Mouse (Mus musculus) granulocyte monocyte progenitor cell, adult 5-6 weeks (primary cell): ENCODE results near the gene Lig1. TPM values are rescaled to one million over a fixed set of nuclear protein-coding genes. Genes with fewer than 3 reads are reported as not detected.
A peak's percentile ranks its signal among the peaks of the same experiment; 100 is the strongest.

Experiments
- ATAC-seq: replicated peaks from 2 replicates; pipeline ENCODE4 v1.8.0; 2016; ENCODE audit warnings: mild to moderate bottlenecking, moderate TSS enrichment, inconsistent platforms; ENCODE audit not compliant: poor library complexity, severe bottlenecking
- total RNA-seq, 2 experiments: library from RNA; stranded (forward) in 1 of 2; stranded (reverse) in 1 of 2; fragments of 200-712, 200-1000 nt in 1 of 2; fragments of >200 nt in 1 of 2; fragmentation: Nextera tagmentation in 1 of 2; gene quantifications; 2 replicates each; pipeline ENCODE4 v1.2.3; 2014 to 2017

The Lig1 gene
- total RNA-seq (2014; fragmentation: Nextera tagmentation), result 152 and 196 TPM in 2 replicates
- 70.0 and 89.5 TPM in 2 replicates for total RNA-seq (2017)

GRCm38 (mm10) chr7:13277081-13277480, at the start of gene Lig1:
Lig1 (plus strand) TSS chr7:13277283.
- ATAC-seq, result no peak

- ATAC-seq, result no peak
Measured at GRCm38 (mm10) chr7:13260746-13261700, 16.1 kb upstream of the Lig1 start.

DNA sequence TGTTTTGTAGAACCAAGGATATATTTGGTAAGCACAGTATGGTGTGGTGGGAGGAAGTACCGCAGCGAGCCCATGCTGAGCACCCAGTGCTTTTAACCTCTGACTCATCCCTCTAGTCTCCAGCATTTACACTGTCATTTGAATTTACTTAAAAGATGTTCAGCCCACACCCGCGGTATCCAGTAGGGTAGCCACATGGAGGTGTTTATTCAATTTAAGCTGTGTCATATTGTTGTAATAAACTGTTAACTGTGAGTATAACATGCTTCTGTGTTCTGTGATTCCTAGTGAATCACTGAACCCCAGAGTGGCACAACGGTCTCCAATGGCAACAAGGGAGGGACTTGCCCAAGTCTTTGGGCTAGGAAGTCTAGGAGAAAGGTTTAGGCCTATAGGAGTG, 13.2 kb upstream of the Lig1 start:
- ATAC-seq, result no peak

- no peak for ATAC-seq
Measured at GRCm38 (mm10) chr7:13264396-13264795, 12.7 kb upstream of the Lig1 start.

GRCm38 (mm10) chr7:13268749-13269260, 8.3 kb upstream of the Lig1 start:
- ATAC-seq, result no peak

GRCm38 (mm10) chr7:13269394-13269793, 7.7 kb upstream of the Lig1 start:
- ATAC-seq, result no peak

DNA sequence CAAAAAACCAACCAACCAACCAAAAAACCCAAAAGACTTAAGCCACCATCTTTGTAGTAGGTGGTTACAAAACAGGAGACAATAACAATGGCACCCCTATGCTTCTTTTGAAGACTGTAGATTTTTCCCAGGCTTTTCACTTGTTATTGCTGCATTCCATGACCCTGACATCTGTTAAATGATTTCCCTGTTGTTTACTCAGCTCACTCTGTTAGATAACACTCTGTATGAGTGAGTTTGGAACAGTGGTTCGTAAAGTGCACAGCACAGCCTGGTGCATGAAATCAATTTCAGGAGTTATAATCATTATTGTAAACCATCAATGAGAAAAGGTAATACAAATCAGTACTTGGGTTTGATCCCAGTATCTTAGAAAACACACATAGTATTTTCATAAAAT, 5.4 kb upstream of the Lig1 start:
- no peak for ATAC-seq

- ATAC-seq, result no peak
Measured at GRCm38 (mm10) chr7:13277833-13278232, 750 bp downstream of the Lig1 start.

DNA sequence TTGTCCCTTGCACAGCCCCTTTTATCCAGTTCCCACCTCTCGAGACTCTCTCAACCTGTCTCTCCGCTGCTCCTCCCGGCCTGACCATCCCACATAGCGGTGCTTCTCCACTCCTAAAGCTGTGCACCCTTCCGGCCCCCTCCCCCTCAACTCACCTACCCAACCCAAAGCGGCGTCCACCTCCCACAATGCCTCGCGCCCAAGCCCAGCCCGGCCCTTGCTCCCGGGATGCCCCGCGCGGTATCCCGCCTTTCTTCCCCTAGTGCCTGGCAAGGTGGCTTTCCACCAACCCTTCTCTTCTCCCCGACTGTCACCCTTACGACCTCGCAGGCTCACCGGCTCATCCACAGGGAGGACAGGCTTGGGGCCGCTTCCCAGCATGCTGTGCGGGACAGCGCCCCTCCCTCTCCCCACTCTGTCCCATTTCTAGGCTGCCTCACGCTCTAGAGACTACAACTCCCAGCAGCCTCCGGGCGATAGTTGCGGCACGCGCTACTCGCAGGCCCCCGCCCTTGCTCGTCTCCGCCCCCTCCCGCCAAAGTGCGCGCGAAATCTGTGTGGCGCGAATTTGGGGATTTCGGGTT, 1.3 kb downstream of the Lig1 start, which contains the start of gene Zswim9:
Zswim9 (minus strand) TSS at position 414 of the 584 bp plus-strand sequence.
- peak; percentile 94 for ATAC-seq

DNA sequence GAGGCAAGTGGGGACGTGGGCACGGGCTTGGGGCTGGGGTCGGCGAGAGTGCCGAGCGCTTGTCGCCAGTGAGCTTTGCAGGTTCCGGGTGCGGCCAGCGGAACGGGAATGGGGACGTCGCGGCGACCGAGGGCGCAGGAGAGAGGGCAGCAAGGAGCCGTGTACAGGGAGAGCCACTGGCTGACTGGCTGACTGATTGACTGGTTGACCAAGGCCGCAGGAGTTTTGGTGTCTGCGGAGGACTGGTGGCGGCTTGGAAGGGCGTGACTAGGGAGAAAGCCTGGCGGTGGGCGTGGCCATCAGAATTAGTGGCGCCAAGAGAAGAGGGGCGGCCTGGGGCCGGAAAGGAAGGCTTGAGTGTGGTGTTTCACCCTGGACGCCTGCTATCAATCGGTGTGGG, 1.9 kb downstream of the Lig1 start:
- peak; percentile 70 for ATAC-seq

DNA sequence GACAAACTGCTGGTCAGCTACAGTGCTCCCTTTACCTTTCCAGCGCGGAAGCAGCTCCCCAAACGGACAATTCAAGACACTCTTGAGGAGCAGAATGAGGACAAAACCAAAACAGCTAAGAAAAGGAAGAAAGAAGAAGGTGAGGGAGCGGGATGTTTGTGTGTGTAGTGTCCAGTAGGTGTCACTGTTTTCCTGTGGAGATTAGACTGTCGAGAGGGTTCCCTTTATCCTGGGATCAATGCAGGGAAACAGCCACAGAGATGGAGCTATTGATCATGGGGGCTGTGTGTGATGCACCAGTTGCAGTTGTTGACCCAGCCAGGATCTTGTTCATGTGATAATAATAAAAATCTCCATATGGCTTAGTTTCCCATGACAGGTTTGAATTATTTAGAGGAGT, 11.5 kb downstream of the Lig1 start:
- ATAC-seq, result peak; percentile 80

- no peak for ATAC-seq
Measured at GRCm38 (mm10) chr7:13290041-13290675, 13.1 kb downstream of the Lig1 start.

GRCm38 (mm10) chr7:13291370-13291769, 14.3 kb downstream of the Lig1 start:
- ATAC-seq, result no peak

DNA sequence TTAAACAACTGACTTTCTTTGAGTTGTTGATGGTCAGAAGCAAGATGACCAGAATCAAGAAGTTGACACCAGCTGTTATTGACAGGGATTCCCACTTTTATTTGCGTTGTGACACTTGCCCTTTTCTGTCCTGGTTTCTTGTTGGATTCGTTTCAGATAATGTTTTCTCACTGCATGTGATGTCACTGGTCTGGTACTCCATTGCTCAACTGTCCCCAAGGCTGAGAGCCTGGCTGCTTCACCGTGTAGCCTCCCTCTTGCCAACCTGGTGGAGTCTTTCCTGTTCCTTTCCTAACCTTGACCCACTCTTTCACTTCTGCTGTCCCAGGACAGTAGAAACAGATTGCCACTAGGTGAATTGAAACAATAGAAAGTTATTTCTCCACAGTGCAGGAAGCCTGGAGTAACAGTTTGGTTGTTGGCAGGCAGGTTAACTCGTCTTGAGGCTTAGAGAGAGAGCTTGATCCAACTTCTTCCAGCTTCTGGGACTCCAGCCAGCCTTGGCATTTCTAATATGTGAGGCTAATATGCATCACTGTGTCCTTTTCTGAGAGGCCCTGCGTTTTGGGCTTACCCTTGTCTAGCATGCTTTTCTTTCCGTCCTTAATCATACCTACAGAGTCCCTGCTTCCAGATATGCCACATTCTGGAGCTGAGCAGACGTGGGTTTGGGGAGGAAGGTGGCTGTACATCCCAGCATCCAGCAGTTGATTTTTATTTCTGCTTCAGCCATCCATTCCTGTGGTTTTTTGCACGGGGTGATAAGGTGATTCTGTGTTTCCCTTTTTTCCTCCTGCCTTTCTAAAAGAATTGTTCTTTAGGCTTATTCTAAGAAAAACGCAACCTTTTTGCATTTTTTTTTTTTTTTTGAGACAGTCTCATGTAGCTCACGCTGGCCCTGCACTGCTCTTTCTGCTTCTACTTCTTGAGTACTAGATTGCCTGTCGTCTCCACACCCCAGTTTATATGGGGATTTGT, 17.1 kb downstream of the Lig1 start:
- 0 out of 2 replicates have a peak, but pooled peaks have one; percentile 34 for ATAC-seq

- no peak for ATAC-seq
Measured at GRCm38 (mm10) chr7:13295256-13295655, 18.2 kb downstream of the Lig1 start.

GRCm38 (mm10) chr7:13297636-13298035, 20.6 kb downstream of the Lig1 start:
- ATAC-seq, result no peak

DNA sequence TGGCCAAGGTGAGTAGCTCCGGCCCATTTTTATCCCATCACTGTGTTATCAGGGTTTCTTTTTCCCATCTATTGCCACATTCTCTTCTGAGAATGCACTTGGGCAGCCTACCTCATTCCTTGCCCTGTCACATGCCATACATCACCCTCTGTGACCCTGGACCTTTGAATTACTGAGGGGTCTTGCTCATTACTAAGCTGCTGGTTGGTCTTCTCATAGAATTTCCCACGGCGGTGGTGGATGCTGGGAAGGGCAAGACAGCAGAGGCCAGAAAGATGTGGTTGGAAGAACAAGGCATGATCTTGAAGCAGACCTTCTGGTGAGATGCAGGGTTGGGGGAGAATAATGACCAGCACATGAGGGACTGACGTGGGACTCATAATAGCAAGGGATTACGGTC, 21.7 kb downstream of the Lig1 start:
- ATAC-seq, result no peak

- ATAC-seq, result no peak
Measured at GRCm38 (mm10) chr7:13301643-13302042, 24.6 kb downstream of the Lig1 start.

DNA sequence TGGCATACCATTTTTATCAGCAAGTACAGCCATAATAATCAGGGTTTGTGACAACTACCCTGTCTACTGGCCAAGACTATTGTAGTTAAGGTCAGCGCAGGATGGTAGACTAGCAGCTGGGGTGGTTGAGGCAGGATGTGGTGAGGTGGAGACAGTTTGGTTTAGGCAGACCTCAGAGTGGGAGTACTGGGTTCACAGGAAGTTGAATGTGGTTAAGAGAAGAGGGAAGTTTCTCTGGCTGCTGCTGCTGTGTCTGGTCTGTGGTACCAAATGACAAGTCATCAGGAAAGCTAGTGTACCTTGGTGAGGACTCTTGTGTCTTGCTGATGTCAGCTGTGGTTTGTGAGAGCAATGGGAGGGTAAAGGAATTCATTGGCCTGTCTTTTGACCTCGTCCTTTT, 25.7 kb downstream of the Lig1 start:
- peak; percentile 96 for ATAC-seq

DNA sequence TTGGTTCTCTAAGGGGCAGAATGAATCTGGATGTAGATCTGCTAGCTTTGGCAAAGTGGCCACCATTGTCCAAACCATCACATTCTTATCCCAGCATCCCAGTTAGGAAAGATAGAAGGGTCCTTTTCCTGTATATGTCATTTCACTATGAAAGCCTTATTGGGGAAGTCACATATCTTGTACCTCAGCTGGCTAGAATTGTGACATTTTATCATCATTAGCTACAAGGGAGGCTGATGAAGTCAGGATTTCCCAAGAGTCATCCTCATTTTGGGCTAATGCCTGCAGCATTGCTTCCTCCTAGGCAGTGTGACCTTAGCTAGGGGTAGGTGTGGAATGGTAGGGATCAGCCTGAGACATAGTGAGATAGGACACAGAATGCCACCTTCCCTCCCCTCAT, 26.3 kb downstream of the Lig1 start:
- peak; percentile 54 for ATAC-seq
